Mouse (Mus musculus) stomach, embryonic 16.5 days (tissue): ENCODE measurements around the gene Sqstm1. TPM values are rescaled to one million over a fixed set of nuclear protein-coding genes. Genes with fewer than 3 reads are reported as not detected.

ENCODE experiments used
- ATAC-seq: fragments of 200-750 bp; cut with Nextera tagmentation; 2 replicates; pipeline ENCODE4 v1.8.0; 2017; ENCODE audit warnings: moderate number of reproducible peaks, moderate TSS enrichment; ENCODE audit not compliant: insufficient read depth, low FRiP score
- H3K27ac ChIP-seq: fragments of 300-500 bp; sonication (generic); 2 replicates; pipeline ENCODE4 v1.5.1; 2014; ENCODE audit warnings: low read length
- H3K27me3 ChIP-seq: fragments of 300-500 bp; sonication (generic); 2 replicates; pipeline ENCODE4 v1.6.1; 2014; ENCODE audit warnings: low read length, control low read depth, mixed read lengths; ENCODE audit not compliant: control insufficient read depth, insufficient read depth
- H3K36me3 ChIP-seq: fragments of 300-500 bp; sonication (generic); 2 replicates; pipeline ENCODE4 v1.6.1; 2014; ENCODE audit warnings: low read length; ENCODE audit not compliant: control insufficient read depth, insufficient read depth
- H3K4me1 ChIP-seq: fragments of 300-500 bp; sonication (generic); 2 replicates; pipeline ENCODE4 v1.6.1; 2014; ENCODE audit warnings: low read length, control low read depth, mixed read lengths; ENCODE audit not compliant: control insufficient read depth, insufficient read depth
- H3K4me2 ChIP-seq: fragments of 300-500 bp; sonication (generic); 2 replicates; pipeline ENCODE4 v1.6.1; 2014; ENCODE audit warnings: low read depth, low read length, mixed read lengths
- H3K4me3 ChIP-seq: fragments of 300-500 bp; sonication (generic); replicated peaks from 2 replicates; pipeline ENCODE4 v1.5.1; 2014; ENCODE audit warnings: mild to moderate bottlenecking, low read length
- H3K9ac ChIP-seq: fragments of 300-500 bp; sonication (generic); 2 replicates; pipeline ENCODE4 v1.6.1; 2014; ENCODE audit warnings: low read length
- H3K9me3 ChIP-seq: fragments of 300-500 bp; sonication (generic); replicated peaks from 2 replicates; pipeline ENCODE4 v1.6.1; 2016; ENCODE audit warnings: low read length, control low read depth; ENCODE audit not compliant: control insufficient read depth
- WGBS: fragments of 180-500 bp; shearing (Covaris S2); extraction: QIAGEN DNeasy Blood & Tissue Kit; methylation state at CpG from one replicate; pipeline ENCODE4 v1.1.7; 2014; 5-methylcytosine and 5-hydroxymethylcytosine counted together
- polyA plus RNA-seq: library from polyadenylated mRNA; unstranded; fragments of >200 nt; fragmentation: Nextera tagmentation; extraction: Ambion mirVana; gene quantifications from 2 replicates; pipeline ENCODE4 v1.2.1, GENCODE M21; 2015

The Sqstm1 gene
- polyA plus RNA-seq, 1 experiment from 2014 or later, result 202 TPM

DNA sequence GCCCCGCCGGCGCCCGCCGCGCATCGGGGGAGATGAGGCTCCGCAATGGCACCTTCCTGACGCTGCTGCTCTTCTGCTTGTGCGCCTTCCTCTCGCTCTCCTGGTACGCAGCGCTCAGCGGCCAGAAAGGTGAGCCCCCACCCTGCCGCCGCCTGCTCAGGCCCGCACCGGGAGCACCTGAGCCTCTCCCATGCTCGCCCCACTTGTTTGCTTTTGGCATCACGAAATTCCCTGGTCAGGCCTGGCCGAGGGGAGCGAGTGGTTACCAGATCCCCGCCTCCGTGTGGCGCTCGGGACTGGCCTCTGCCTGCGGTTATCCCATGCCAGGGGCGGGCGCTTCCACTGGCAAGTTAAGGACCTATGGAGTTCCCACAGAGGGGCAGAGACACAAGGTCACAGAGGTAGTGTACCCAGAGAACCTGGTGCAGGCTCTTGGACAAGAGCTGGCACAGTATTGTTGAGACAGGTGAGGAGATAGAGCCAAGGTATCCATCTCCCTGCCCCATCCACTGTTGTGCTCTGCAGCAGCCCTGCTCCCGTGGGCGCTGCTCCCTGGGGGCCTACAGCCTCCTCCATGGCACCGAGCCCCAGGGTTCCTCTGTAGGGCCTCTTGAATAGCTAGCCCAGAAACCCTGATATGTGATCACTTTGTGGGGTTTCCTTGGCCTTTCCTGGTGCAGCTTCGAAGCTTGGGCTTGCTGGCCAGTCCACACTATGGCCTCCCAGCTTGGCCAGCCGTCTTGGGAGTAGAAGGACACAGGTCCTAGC lies 15.2 kb upstream of the Sqstm1 start:
- 3% methylated on average over 30 of the region's 34 CpGs for WGBS
- H3K9ac ChIP-seq, result peak overlapping the region; percentile 99
- H3K4me3 ChIP-seq, result peak overlapping the region; percentile 85
- no peaks in the 10 kb centered on the region for H3K27me3 ChIP-seq
- peaks cover 45% of the 10 kb centered on the region for H3K4me1 ChIP-seq
- no peaks in the 10 kb centered on the region for H3K36me3 ChIP-seq
- peak overlapping the region; percentile 92 for H3K4me2 ChIP-seq
- ATAC-seq, result peak; percentile 8
- peak overlapping the region; percentile 88 for H3K27ac ChIP-seq
- H3K9me3 ChIP-seq, result no peaks in the 10 kb centered on the region

DNA sequence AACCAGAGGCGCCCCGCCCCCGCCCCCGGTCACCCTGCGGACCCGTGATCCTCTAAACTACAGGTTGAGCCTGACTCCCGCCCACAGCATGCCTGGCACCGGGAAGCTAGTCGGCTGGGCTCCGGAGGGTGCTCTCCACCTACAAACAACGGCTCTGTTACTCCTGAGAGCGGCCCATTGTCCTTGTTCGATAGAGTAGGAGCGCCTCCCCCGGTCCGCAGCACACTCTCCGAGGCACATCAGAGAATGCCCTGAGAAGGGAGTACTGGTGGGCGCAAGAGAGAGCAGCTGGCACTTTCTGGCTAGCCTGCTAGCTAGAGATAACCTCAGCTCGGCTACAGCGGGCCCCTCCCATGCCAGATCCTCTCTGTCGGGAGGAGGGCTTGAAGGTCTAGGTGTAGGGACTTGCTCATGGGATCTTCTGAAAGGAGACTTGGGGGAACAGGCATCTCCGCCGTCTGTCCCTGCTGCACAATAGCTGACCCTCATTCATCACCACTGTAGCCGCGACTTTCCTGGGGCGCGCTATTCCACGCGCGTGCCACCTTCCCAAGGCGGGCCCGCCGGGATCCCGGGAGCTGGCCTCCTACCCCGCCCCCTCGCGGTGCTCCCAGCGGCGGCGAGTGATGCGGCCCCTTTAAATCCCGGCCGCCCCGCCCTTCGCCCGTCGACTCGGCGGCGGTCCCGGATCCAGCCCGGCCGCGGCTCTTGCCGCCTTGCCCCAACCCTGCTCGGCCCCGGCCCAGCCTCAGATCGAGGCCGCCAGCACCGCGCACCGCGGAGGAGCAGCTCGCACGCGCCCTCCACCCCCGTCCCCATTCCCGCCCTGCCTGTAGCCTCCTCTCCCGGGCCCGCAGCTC lies 14.3 kb upstream of the Sqstm1 start:
- peak overlapping the region; percentile 92 for H3K4me2 ChIP-seq
- H3K36me3 ChIP-seq, result no peaks in the 10 kb centered on the region
- no peaks in the 10 kb centered on the region for H3K9me3 ChIP-seq
- H3K9ac ChIP-seq, result peak overlapping the region; percentile 99
- under 1% methylated on average over 67 of the region's 70 CpGs for WGBS
- no peaks in the 10 kb centered on the region for H3K27me3 ChIP-seq
- H3K4me1 ChIP-seq, result peaks cover 38% of the 10 kb centered on the region
- ATAC-seq, result peak; percentile 89
- peak overlapping the region; percentile 88 for H3K27ac ChIP-seq
- peak overlapping the region; percentile 85 for H3K4me3 ChIP-seq

DNA sequence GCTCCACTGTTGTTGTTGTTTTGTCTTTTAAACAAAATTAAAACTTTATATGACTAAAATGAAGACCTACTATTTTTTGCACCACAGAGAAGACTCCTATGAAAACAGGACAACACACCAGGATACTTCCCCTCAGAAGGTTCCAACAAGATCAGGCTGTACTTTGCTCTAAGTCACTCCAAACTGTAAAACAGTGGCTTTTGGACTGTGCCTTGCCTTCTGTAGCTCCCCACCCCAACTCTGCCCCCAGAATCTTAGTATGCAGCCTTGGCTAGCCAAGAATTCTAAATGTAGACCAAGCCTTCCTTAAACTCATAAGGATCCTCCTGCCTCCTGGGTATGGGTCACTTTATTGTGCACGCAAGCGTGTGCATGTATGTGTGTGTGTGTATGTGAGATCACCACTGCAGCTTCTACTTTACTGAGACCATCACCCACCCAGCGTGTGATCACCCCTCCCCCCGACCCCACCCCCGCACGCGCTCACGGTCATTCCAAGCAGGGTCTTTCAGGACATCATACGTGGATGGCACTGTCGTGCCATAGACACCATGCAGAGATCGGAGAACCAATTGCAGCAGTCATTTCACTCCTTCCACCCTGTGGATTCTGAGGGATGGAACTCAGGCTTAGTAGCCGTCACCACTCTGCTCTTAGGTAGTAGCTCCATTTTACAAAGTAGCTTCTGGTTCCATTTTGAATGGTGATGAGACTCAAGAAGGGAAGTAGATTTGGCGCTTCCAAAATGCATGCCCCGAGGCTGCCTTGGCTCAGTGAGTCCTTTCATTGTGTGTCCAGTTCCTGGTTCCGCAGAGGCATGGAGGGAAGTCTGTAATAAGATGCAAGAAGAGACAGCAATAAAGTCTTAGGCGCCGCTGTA lies 13.4 kb upstream of the Sqstm1 start:
- Histone ChIP-seq H3K4me1 (peaks cover 33% of the 10 kb centered on the region), H3K9me3 (no peaks in the 10 kb centered on the region), H3K27me3 (no peaks in the 10 kb centered on the region), H3K27ac (peak overlapping the region; percentile 88), H3K9ac (peak overlapping the region; percentile 99), H3K36me3 (no peaks in the 10 kb centered on the region), H3K4me2 (peak overlapping the region; percentile 92), H3K4me3 (peak overlapping the region; percentile 85)
- WGBS, result 9% methylated on average over 17 of the region's 17 CpGs
- ATAC-seq, result no peak

DNA sequence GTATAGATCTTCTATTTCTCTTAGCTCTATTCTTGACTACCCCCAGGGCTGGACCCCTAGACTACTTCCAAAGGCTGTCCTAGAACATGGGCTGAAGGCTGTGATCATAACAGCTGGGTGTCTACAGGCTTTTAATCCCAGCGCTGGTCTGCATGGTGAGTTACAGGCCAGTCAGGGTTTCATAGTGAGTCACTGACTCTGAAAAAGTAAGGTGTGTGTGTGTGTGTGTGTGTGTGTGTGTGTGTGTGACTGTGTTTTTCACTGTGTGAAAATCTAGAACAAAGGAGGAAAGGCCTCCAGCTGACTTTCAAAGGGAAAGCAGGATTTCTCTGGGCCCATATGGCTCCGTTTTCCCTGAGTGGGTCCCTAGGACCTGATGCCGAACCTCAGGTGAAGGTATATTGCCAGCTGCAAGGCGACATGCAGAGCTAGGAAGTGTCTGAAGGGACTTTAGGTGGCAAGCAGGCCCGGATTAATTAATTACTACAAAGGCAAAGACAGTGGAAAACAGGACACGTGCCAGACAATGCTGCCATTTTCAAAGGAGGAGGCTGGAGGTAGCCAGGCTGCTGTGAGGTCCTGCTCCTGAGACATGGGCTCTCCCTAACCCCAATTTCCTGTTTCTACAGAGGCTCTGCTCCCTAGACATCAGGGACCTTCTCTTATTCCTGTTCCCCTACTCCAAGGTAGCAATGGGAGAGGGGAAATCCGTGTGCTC lies 12.1 kb upstream of the Sqstm1 start:
- Histone ChIP-seq H3K4me2 (no peak overlapping the region), H3K4me3 (no peak overlapping the region), H3K4me1 (peaks cover 23% of the 10 kb centered on the region), H3K9ac (no peak overlapping the region), H3K27me3 (no peaks in the 10 kb centered on the region), H3K27ac (no peak overlapping the region), H3K9me3 (no peaks in the 10 kb centered on the region), H3K36me3 (no peaks in the 10 kb centered on the region)
- WGBS, result 60% methylated on average over 7 of the region's 7 CpGs
- no peak for ATAC-seq

DNA sequence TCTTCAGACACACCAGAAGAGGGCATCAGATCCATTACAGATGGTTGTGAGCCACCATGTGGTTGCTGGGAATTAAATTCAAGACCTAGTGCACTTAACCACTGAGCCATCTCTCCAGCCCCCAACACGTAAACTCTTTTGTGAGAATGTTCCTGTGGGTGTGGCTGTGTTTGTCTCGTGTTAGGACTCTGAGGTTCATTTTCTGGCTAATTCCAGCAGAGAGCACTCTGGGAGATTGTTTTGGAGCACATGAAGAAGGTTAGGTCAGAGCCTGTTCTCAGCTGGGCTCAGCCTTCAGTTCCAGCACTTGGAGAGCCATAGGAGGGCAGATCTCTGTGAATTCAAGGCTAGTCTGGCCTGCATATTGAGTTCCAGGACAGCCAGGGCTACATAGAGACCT lies 9.2 kb upstream of the Sqstm1 start:
- 49% methylated on average over 2 of the region's 2 CpGs for WGBS
- ATAC-seq, result no peak
- H3K4me1 ChIP-seq, result peaks cover 16% of the 10 kb centered on the region

DNA sequence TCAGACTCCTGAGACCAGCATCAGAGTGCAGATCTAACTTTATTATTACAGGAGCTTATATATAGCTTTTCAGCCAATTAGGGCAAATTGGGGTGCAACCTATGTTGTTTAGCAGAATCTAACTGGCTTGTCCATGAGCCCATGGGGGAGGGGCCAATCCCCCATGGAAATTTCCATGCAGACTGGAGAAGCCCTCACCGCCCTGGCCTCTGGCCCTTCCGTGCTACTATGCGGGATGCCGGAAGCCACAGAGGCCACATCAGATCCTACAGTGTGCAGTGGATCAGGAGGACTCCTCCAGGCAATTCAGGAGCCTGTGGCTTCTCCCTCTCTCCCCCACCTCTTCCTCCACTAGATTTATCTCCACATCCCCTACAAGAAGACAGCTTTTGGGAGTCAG lies 7.2 kb upstream of the Sqstm1 start:
- Histone ChIP-seq H3K4me2 (no peak overlapping the region), H3K4me3 (no peak overlapping the region), H3K4me1 (peaks cover 14% of the 10 kb centered on the region), H3K27ac (no peak overlapping the region), H3K27me3 (no peaks in the 10 kb centered on the region), H3K36me3 (no peaks in the 10 kb centered on the region), H3K9ac (no peak overlapping the region), H3K9me3 (no peaks in the 10 kb centered on the region)
- 61% methylated on average over 4 of the region's 4 CpGs for WGBS
- ATAC-seq, result no peak

More for the DNA sequence above, 9.2 kb upstream of the Sqstm1 start:
- Histone ChIP-seq H3K27ac (no peak overlapping the region), H3K36me3 (no peaks in the 10 kb centered on the region), H3K4me2 (no peak overlapping the region), H3K9ac (no peak overlapping the region), H3K4me3 (no peak overlapping the region), H3K27me3 (no peaks in the 10 kb centered on the region), H3K9me3 (no peaks in the 10 kb centered on the region)

DNA sequence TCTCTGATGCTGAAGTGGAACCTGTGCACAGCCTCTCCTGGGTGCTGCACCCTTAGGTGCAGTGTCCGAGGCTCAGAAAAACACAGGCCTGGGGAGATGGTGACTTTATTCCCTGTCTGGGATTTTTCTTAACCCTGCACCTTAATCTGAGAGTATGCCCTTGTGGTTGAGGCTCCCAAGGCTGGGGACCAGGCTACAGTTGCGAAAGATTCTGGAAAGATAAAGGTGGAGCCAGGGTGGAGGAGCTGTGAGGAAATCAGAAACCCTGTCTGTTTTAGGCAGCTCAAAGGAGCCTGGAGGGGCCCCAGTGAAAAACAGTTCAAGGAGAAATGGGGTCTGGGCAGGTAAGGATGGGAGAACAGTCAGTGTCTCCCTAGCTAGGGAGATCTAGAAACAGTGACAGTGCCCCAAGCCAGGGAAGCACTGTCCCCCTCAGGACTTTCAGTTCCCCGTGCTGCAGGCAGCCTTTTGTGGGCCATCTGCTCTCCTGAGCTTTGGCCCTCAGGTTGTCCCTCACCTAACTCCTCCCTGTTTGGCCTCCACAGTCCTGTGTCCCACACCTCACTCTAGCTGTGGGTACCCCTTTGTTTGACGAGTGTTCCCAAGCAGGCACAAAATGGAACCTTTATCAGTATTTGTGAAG lies 6.2 kb upstream of the Sqstm1 start:
- Histone ChIP-seq H3K4me3 (no peak overlapping the region), H3K4me2 (no peak overlapping the region), H3K27ac (no peak overlapping the region), H3K27me3 (no peaks in the 10 kb centered on the region), H3K36me3 (no peaks in the 10 kb centered on the region), H3K9ac (no peak overlapping the region), H3K4me1 (peaks cover 17% of the 10 kb centered on the region), H3K9me3 (no peaks in the 10 kb centered on the region)
- no peak for ATAC-seq
- 74% methylated on average over 4 of the region's 4 CpGs for WGBS

DNA sequence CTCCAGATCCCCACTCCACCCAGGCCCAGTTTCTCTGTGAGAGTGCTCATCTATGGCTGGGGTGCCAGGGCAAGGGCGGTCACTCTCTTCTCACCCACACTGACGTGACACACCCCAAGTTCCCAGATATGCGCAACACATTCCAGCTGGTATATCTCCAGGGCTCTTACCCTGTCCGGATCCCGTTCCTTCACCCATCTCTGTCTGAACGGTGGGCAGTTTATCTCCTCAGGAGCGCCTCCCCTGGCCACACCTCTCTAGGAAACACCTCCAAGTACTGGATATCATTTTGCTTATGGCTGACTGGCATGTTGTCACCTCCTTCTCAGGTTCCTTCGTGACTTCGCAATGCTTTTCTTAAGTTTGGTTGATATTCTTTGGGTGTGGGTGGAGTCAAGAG lies 5.0 kb upstream of the Sqstm1 start:
- Histone ChIP-seq H3K27ac (no peak overlapping the region), H3K4me1 (peaks cover 20% of the 10 kb centered on the region), H3K36me3 (no peaks in the 10 kb centered on the region), H3K9me3 (no peaks in the 10 kb centered on the region), H3K27me3 (no peaks in the 10 kb centered on the region), H3K9ac (0 out of 2 replicates have a peak overlapping the region, but pooled peaks have one; percentile 41), H3K4me2 (peak overlapping the region; percentile 10; the same call in 1 of the 2 replicates), H3K4me3 (no peak overlapping the region)
- ATAC-seq, result no peak
- WGBS, result 23% methylated on average over 9 of the region's 9 CpGs
